Mouse (Mus musculus) myocyte (in vitro differentiated cells): ENCODE data around the gene Ifne. TPM values are rescaled to one million over a fixed set of nuclear protein-coding genes. Genes with fewer than 3 reads are reported as not detected.
"Not testable (repeated sequence)": the region's sequence is repeated elsewhere in the genome, so short reads cannot be mapped to it uniquely, and the experiment has no call there.

Experiments
- H3K27me3 ChIP-seq: one replicate; pipeline ENCODE4 v1.6.1; 2011; ENCODE audit not compliant: control insufficient read depth, insufficient read depth, insufficient read length
- H3K36me3 ChIP-seq: one replicate; pipeline ENCODE4 v1.6.1; 2011; ENCODE audit not compliant: control insufficient read depth, insufficient read depth
- H3K4me2 ChIP-seq: one replicate; pipeline ENCODE4 v1.6.1; 2011; ENCODE audit warnings: low read depth, control low read depth
- H3K4me3 ChIP-seq: one replicate; pipeline ENCODE4 v1.5.1; 2011; ENCODE audit warnings: mild to moderate bottlenecking, control low read depth, moderate library complexity
- H3K79me2 ChIP-seq: one replicate; pipeline ENCODE4 v1.6.1; 2011; ENCODE audit not compliant: control insufficient read depth, insufficient read depth
- H3ac ChIP-seq: one replicate; pipeline ENCODE4 v1.6.1; 2011; ENCODE audit not compliant: control insufficient read depth, insufficient read length
- CEBPB ChIP-seq: IDR thresholded peaks from 2 replicates; pipeline ENCODE4 v1.6.1; 2011; ENCODE audit warnings: mild to moderate bottlenecking, moderate library complexity; ENCODE audit not compliant: poor library complexity, insufficient read depth, severe bottlenecking
- E2F4 ChIP-seq: IDR thresholded peaks from one replicate; pipeline ENCODE4 v1.6.1; 2011; ENCODE audit warnings: mild to moderate bottlenecking, control low read depth, moderate library complexity; ENCODE audit not compliant: insufficient read depth
- MAX ChIP-seq: IDR thresholded peaks from one replicate; pipeline ENCODE4 v1.6.1; 2011; ENCODE audit warnings: low read depth, mild to moderate bottlenecking, control low read depth
- MYOD1 ChIP-seq, 3 experiments: IDR thresholded peaks; one replicate each; pipeline ENCODE4 v1.6.1; 2011; ENCODE audit warnings: control low read depth in 2 of 3, low read depth in 2 of 3, mild to moderate bottlenecking in 2 of 3, moderate library complexity in 1 of 3; ENCODE audit not compliant: insufficient read length in 2 of 3, control insufficient read depth in 1 of 3
- MYOG ChIP-seq, 3 experiments: IDR thresholded peaks; one replicate each; pipeline ENCODE4 v1.6.1; 2011; ENCODE audit warnings: control low read depth in 2 of 3, low read depth in 2 of 3, mild to moderate bottlenecking in 2 of 3; ENCODE audit not compliant: insufficient read length in 2 of 3, control insufficient read depth in 1 of 3, insufficient read depth in 1 of 3
- POLR2A ChIP-seq: IDR thresholded peaks from one replicate; pipeline ENCODE4 v1.6.1; 2011; ENCODE audit warnings: low read depth, mild to moderate bottlenecking, control low read depth, moderate library complexity; ENCODE audit not compliant: insufficient read length
- POLR2AphosphoS2 ChIP-seq: IDR thresholded peaks from one replicate; pipeline ENCODE4 v1.6.1; 2011; ENCODE audit warnings: low read depth, control low read depth; ENCODE audit not compliant: insufficient read length
- REST ChIP-seq: IDR thresholded peaks from one replicate; pipeline ENCODE4 v1.6.1; 2011; ENCODE audit warnings: mild to moderate bottlenecking, control low read depth, moderate library complexity; ENCODE audit not compliant: insufficient read depth, insufficient read length
- SRF ChIP-seq: IDR thresholded peaks from one replicate; pipeline ENCODE4 v1.6.1; 2011; ENCODE audit warnings: low read depth; ENCODE audit not compliant: control insufficient read depth, insufficient read length
- TCF12 ChIP-seq: IDR thresholded peaks from one replicate; pipeline ENCODE4 v1.6.1; 2011; ENCODE audit warnings: mild to moderate bottlenecking, control low read depth; ENCODE audit not compliant: poor library complexity, insufficient read depth, severe bottlenecking
- TCF3 ChIP-seq: IDR thresholded peaks from one replicate; pipeline ENCODE4 v1.6.1; 2011; ENCODE audit warnings: low read depth, control low read depth; ENCODE audit not compliant: insufficient read length
- USF1 ChIP-seq: IDR thresholded peaks from one replicate; pipeline ENCODE4 v1.6.1; 2011; ENCODE audit warnings: low read depth, mild to moderate bottlenecking, control low read depth, moderate library complexity
- polyA plus RNA-seq: library from polyadenylated mRNA; unstranded; fragments of >200 nt; fragmentation: generic; extraction: Trizol; gene quantifications from one replicate; pipeline ENCODE4 v1.2.1, GENCODE M21; 2012; ENCODE audit warnings: missing spikeins

Ifne gene
- polyA plus RNA-seq, 1 experiment, result not detected

DNA sequence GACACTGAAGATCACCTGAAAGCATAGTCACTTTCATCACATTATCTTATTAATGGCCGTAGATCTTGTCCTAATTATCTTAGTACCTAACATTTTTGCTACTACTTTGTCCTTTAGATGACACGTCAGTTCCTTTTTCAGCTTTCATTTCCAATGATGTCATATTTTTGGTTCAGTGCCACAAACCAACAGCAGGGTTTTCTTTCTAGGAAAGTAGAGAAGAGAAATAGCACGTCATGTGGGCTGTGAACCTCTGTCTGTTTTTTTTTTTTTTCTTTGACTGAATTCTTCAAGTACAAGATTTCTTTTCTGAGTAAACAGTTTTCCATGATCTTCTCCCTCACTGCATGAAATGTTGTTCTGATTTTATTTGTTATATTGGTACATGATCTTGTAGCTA lies 39.9 kb downstream of the Ifne start:
- no peak for TF ChIP-seq REST
- no peak for TF ChIP-seq TCF3
- no peak for TF ChIP-seq MYOG (IDR thresholded peaks at IDR 0.05; ENCODE audit: control insufficient read depth in 1 of 3, insufficient read depth in 1 of 3, insufficient read length in 2 of 3, low read depth in 2 of 3)
- TF ChIP-seq SRF, result no peak
- TF ChIP-seq USF1, result no peak
- TF ChIP-seq POLR2A, result no peak
- TF ChIP-seq CEBPB, result no peak
- no peak for TF ChIP-seq TCF12
- TF ChIP-seq MAX, result no peak
- no peak for TF ChIP-seq POLR2AphosphoS2
- no peak for TF ChIP-seq E2F4
- no peak overlapping the region for H3K4me2 ChIP-seq
- H3K79me2 ChIP-seq, result no peaks in the 10 kb centered on the region

DNA sequence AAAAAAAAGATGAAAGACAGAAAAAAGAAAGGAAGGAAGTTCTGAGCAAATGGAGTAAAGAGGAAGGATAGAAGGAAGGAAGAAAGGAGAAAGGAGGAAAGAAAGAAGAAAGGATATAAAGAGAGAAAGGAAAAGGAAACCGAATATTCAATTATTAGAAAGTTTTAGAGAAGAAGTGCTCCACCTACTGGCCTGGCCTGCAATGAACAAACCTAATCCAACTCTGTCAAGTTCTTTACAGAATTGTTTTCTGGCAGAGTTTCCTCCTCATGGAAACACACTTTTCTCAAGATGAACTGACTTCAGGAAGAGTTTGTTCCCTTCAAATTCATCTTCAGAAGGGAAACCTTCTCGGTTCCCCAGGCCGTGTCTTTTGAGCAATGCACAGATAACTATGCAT lies 41.2 kb downstream of the Ifne start:
- Histone ChIP-seq H3K79me2 (no peaks in the 10 kb centered on the region), H3K4me3 (no peak overlapping the region), H3K36me3 (no peaks in the 10 kb centered on the region), H3ac (no peak overlapping the region), H3K27me3 (peaks cover 14% of the 10 kb centered on the region), H3K4me2 (no peak overlapping the region)
- TF ChIP-seq E2F4 (no peak), REST (no peak), MYOD1 (IDR thresholded peaks at IDR 0.05; ENCODE audit: control insufficient read depth in 1 of 3, insufficient read length in 2 of 3, low read depth in 2 of 3) (no peak), USF1 (no peak), POLR2A (no peak), POLR2AphosphoS2 (no peak), CEBPB (no peak), MYOG (IDR thresholded peaks at IDR 0.05; ENCODE audit: control insufficient read depth in 1 of 3, insufficient read depth in 1 of 3, insufficient read length in 2 of 3, low read depth in 2 of 3) (no peak), SRF (no peak), TCF12 (no peak), TCF3 (no peak), MAX (no peak)

More for the DNA sequence above, 39.9 kb downstream of the Ifne start:
- Histone ChIP-seq H3ac (no peak overlapping the region), H3K27me3 (peaks cover 14% of the 10 kb centered on the region), H3K4me3 (no peak overlapping the region), H3K36me3 (no peaks in the 10 kb centered on the region)

DNA sequence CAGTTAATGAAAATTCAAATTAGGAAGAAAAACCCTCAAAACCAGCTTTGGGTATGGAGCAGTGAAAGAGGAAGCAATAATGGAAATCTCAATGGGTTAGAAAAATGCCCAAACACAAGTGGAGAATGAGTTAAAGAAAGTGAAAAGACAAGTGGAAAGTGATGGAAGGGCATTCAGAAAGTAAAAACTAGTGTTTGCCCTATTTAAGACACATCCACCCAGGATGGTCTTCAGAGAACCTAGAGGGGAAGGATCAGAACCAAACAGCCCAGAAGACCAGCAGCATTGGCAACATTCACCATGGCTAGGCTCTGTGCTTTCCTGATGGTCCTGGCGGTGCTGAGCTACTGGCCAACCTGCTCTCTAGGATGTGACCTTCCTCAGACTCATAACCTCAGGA lies 44.8 kb downstream of the Ifne start, which contains the start of gene Ifna5:
Ifna5 (plus strand) TSS at position 301 of the 400 bp plus-strand sequence.
- not testable (repeated sequence) for H3ac ChIP-seq, H3K79me2 ChIP-seq, H3K4me3 ChIP-seq, H3K36me3 ChIP-seq, H3K4me2 ChIP-seq, H3K27me3 ChIP-seq

DNA sequence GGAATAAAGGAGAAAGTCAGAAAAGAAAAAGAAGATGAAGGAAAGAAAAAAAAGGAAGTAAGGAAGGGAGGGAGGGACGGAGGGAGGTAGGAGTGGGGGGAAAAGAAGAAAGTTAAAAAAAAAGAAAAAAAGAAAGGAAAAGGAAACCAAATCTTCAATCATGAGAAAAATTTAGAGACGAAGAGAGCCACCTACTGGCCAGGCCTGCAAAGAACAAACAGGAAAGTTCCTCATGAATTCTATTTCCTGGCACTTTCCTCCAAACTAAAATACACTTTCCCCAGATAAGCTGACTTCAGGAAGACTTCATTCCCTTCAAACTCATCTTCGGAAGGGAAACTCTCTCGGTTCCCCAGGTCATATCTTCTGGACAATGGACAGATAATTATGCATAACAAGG lies 49.5 kb downstream of the Ifne start:
- Histone ChIP-seq H3K79me2 (no peaks in the 10 kb centered on the region), H3ac (no peak overlapping the region), H3K4me3 (no peak overlapping the region), H3K4me2 (peak overlapping the region; percentile 13), H3K36me3 (no peaks in the 10 kb centered on the region), H3K27me3 (peaks cover 3% of the 10 kb centered on the region)
- TF ChIP-seq MYOG (IDR thresholded peaks at IDR 0.05; ENCODE audit: control insufficient read depth in 1 of 3, insufficient read depth in 1 of 3, insufficient read length in 2 of 3, low read depth in 2 of 3) (no peak), MAX (no peak), TCF12 (no peak), POLR2AphosphoS2 (no peak), SRF (no peak), CEBPB (no peak), TCF3 (no peak), REST (no peak), USF1 (no peak), MYOD1 (IDR thresholded peaks at IDR 0.05; ENCODE audit: control insufficient read depth in 1 of 3, insufficient read length in 2 of 3, low read depth in 2 of 3) (no peak), POLR2A (no peak), E2F4 (no peak)

Other genes starting within 250 kb of the Ifne start
- gene C87499, start 245.8 kb downstream of the Ifne start, polyA plus RNA-seq, result not detected
- gene Ifna13, start 235.7 kb downstream of the Ifne start, polyA plus RNA-seq, result not detected
- not detected for gene Ifna16, start 203.3 kb downstream of the Ifne start, polyA plus RNA-seq
- gene Ifna2, start 196.3 kb downstream of the Ifne start, polyA plus RNA-seq, result not detected
- gene Ifnab, start 188.8 kb downstream of the Ifne start, polyA plus RNA-seq, result not detected
- 2.0 TPM for gene Gm26566, start 158.4 kb downstream of the Ifne start, polyA plus RNA-seq
- gene Klhl9, start 157.7 kb downstream of the Ifne start, polyA plus RNA-seq, result 12.0 TPM
- gene Gm13271, start 125.3 kb downstream of the Ifne start, polyA plus RNA-seq, result not detected
- gene Gm13283, start 120.1 kb downstream of the Ifne start, polyA plus RNA-seq, result not detected
- 1.0 TPM for gene Gm13290, start 106.4 kb downstream of the Ifne start, polyA plus RNA-seq
- gene Gm13289, start 103.3 kb downstream of the Ifne start, polyA plus RNA-seq, result not detected
- gene Gm13272, start 100.4 kb downstream of the Ifne start, polyA plus RNA-seq, result 0.19 TPM
- not detected for gene Ifnz, start 98.1 kb downstream of the Ifne start, polyA plus RNA-seq
- gene Gm13276, start 94.5 kb downstream of the Ifne start, polyA plus RNA-seq, result 0.73 TPM
- gene Gm13277, start 91.6 kb downstream of the Ifne start, polyA plus RNA-seq, result not detected
- not detected for gene Gm13278, start 88.7 kb downstream of the Ifne start, polyA plus RNA-seq
- gene Gm13275, start 85.7 kb downstream of the Ifne start, polyA plus RNA-seq, result 0.35 TPM
- not detected for gene Gm13279, start 82.8 kb downstream of the Ifne start, polyA plus RNA-seq
- gene Gm13285, start 80.5 kb downstream of the Ifne start, polyA plus RNA-seq, result not detected
- gene Gm13287, start 76.9 kb downstream of the Ifne start, polyA plus RNA-seq, result 0.35 TPM
- 0.14 TPM for gene Gm13288, start 74.7 kb downstream of the Ifne start, polyA plus RNA-seq
- gene Ifna7, start 64.0 kb downstream of the Ifne start, polyA plus RNA-seq, result not detected
- gene Ifna11, start 60.2 kb downstream of the Ifne start, polyA plus RNA-seq, result not detected
- not detected for gene Ifna6, start 52.8 kb downstream of the Ifne start, polyA plus RNA-seq
- gene Ifna5, start 44.7 kb downstream of the Ifne start, polyA plus RNA-seq, result not detected
- not detected for gene Ifna4, start 38.3 kb downstream of the Ifne start, polyA plus RNA-seq
- not detected for gene Ifna1, start 30.1 kb downstream of the Ifne start, polyA plus RNA-seq